Mouse (Mus musculus): ENCODE data around the gene Snu13. TPM values are rescaled to one million over a fixed set of nuclear protein-coding genes. Genes with fewer than 3 reads are reported as not detected.
A peak's percentile ranks its signal among the peaks of the same experiment; 100 is the strongest.

Snu13 gene
- polyA plus RNA-seq, 1 experiment from 2014 or later: 284 TPM

DNA sequence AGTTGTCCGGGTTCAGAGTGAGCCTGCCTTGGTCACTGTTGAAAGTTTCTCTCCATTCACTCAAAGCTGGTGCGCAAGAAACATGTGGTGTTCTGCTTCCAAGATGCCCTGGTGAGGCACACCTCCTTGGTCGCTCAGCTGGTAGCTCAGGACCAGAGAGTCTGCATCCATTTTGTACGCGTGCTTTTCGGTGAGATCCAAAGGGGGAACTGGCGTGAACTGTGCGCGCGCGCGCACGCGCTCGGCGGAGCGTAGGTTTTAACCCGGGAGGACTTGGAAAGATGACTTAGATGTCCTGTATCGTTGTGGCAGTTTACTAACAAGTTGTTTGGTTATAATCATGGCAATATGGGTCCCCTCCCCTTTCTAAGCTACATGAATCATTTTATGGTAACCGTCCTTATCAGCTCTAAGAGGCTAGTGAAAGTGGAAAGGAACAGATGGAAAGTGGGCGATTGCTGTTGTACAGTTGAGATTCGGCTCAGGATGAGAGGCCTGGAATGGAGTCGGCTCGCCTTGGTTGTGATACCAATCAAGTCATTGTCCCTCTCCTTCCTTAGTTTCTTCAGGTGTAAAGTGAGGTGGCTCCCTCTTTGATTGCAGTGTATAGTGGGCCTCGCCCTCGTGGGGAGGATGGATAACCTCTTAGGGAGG is 24.5 kb upstream of the Snu13 start:
- H3K4me1 ChIP-seq (ENCODE audit: control insufficient read depth, insufficient read depth, low read length): no peaks in the 10 kb centered on the region
- no peak overlapping the region for H3K4me2 ChIP-seq (replicated peaks; ENCODE audit: low read depth, low read length)
- no peak overlapping the region for H3K27ac ChIP-seq (ENCODE audit: low read length)
- H3K9ac ChIP-seq (replicated peaks; ENCODE audit: low read depth, low read length): no peak overlapping the region
- 90% methylated on average over 26 of the region's 26 CpGs for WGBS
- H3K4me3 ChIP-seq (ENCODE audit: low read depth, low read length): no peak overlapping the region
- H3K27me3 ChIP-seq (ENCODE audit: control insufficient read depth, insufficient read depth, low read length): peaks cover 9% of the 10 kb centered on the region
- no peaks in the 10 kb centered on the region for H3K36me3 ChIP-seq (ENCODE audit: control insufficient read depth, insufficient read depth, low read length)
- H3K9me3 ChIP-seq (ENCODE audit: control insufficient read depth, low read depth, low read length): no peaks in the 10 kb centered on the region
- no peak for ATAC-seq (ENCODE audit: insufficient number of reproducible peaks, insufficient read depth, low FRiP score, low read depth)

DNA sequence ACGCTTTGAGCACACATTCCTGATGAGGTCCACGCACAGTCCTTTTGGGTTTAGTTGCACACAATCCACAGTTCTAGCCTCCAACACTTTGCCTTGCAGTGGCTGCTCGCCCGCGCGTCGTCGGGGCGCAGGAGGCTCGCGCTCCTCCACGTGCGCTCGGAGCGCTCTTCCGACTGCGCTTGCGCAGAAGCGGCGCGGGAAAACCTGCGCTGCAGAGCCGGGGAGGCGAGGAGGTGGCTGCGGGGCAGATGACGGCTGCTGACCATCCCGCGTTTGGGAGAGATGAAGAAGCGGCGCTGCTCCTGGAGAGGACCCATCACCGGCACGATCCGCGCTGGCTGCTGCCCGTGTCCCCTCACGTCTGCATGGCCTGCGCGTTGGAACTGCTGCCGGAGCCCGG is 22.5 kb upstream of the Snu13 start, which contains the start of gene Mei1:
Mei1 (plus strand) TSS at position 99 of the 400 bp plus-strand sequence.
- no peak within 1 kb of the TSS for H3K9ac ChIP-seq (replicated peaks; ENCODE audit: low read depth, low read length)
- ATAC-seq (ENCODE audit: insufficient number of reproducible peaks, insufficient read depth, low FRiP score, low read depth): no peak

DNA sequence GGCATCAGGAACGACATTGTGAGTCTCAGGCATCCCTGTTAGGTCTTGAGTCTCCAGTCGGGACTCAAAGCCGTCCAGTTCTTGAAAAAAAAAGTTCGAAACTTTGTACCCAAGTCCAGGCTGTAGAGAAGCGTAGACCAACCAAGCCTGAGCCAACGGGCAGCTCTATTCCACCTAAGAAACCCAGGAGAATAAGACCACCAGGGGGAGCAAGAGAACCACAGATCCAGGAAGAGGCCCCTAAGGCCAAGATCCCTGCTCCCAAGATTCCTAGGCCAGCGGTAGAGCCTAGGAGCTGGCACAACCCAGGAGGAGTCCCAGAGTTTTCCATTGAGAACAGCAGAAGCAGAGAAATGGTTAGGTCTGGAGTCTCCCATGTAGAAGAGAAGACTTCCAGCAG is 18.1 kb upstream of the Snu13 start:
- H3K4me1 ChIP-seq (ENCODE audit: control insufficient read depth, insufficient read depth, low read length): no peaks in the 10 kb centered on the region
- H3K4me2 ChIP-seq (replicated peaks; ENCODE audit: low read depth, low read length): no peak overlapping the region
- H3K9ac ChIP-seq (replicated peaks; ENCODE audit: low read depth, low read length): no peak overlapping the region
- WGBS: 14% methylated on average over 7 of the region's 7 CpGs
- no peak overlapping the region for H3K27ac ChIP-seq (ENCODE audit: low read length)
- peaks cover 13% of the 10 kb centered on the region for H3K27me3 ChIP-seq (ENCODE audit: control insufficient read depth, insufficient read depth, low read length)
- no peaks in the 10 kb centered on the region for H3K36me3 ChIP-seq (ENCODE audit: control insufficient read depth, insufficient read depth, low read length)
- H3K9me3 ChIP-seq (ENCODE audit: control insufficient read depth, low read depth, low read length): no peaks in the 10 kb centered on the region
- no peak overlapping the region for H3K4me3 ChIP-seq (ENCODE audit: low read depth, low read length)
- no peak for ATAC-seq (ENCODE audit: insufficient number of reproducible peaks, insufficient read depth, low FRiP score, low read depth)

More for the DNA sequence above, 22.5 kb upstream of the Snu13 start, which contains the start of gene Mei1:
- Histone ChIP-seq H3K4me1 (ENCODE audit: control insufficient read depth, insufficient read depth, low read length) (no peaks in the 10 kb centered on the region), H3K27me3 (ENCODE audit: control insufficient read depth, insufficient read depth, low read length) (peaks cover 9% of the 10 kb centered on the region), H3K4me2 (replicated peaks; ENCODE audit: low read depth, low read length) (peak within 1 kb of the TSS; percentile 21), H3K9me3 (ENCODE audit: control insufficient read depth, low read depth, low read length) (no peaks in the 10 kb centered on the region), H3K27ac (ENCODE audit: low read length) (no peak within 1 kb of the TSS), H3K36me3 (ENCODE audit: control insufficient read depth, insufficient read depth, low read length) (no peaks in the 10 kb centered on the region), H3K4me3 (ENCODE audit: low read depth, low read length) (no peak within 1 kb of the TSS)
- 20% methylated on average over 40 of the region's 40 CpGs for WGBS

DNA sequence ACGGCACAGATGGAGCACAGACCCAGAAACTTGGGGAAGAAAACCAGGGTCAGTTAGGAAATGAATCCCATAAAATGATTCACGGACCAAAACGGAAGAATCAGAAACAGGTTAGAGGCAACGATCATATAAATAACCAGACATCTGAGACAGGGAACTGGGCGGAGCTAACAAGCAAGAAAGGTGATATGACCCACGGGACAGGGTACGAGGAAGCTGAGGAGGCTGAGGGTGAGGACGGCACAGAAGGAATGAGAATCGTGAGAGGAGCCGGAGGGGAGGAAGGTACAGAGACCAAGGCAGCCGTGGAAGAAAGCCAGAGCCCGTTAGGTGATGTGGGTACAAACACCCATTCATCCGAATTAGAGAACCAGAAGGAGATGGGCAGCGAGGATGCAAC is 16.5 kb upstream of the Snu13 start:
- Histone ChIP-seq H3K4me1 (ENCODE audit: control insufficient read depth, insufficient read depth, low read length) (no peaks in the 10 kb centered on the region), H3K27ac (ENCODE audit: low read length) (no peak overlapping the region), H3K4me2 (replicated peaks; ENCODE audit: low read depth, low read length) (no peak overlapping the region), H3K4me3 (ENCODE audit: low read depth, low read length) (no peak overlapping the region), H3K27me3 (ENCODE audit: control insufficient read depth, insufficient read depth, low read length) (peaks cover 7% of the 10 kb centered on the region; the same call in 1 of the 2 replicates), H3K36me3 (ENCODE audit: control insufficient read depth, insufficient read depth, low read length) (no peaks in the 10 kb centered on the region), H3K9ac (replicated peaks; ENCODE audit: low read depth, low read length) (no peak overlapping the region), H3K9me3 (ENCODE audit: control insufficient read depth, low read depth, low read length) (no peaks in the 10 kb centered on the region)
- no peak for ATAC-seq (ENCODE audit: insufficient number of reproducible peaks, insufficient read depth, low FRiP score, low read depth)
- 66% methylated on average over 14 of the region's 14 CpGs for WGBS

DNA sequence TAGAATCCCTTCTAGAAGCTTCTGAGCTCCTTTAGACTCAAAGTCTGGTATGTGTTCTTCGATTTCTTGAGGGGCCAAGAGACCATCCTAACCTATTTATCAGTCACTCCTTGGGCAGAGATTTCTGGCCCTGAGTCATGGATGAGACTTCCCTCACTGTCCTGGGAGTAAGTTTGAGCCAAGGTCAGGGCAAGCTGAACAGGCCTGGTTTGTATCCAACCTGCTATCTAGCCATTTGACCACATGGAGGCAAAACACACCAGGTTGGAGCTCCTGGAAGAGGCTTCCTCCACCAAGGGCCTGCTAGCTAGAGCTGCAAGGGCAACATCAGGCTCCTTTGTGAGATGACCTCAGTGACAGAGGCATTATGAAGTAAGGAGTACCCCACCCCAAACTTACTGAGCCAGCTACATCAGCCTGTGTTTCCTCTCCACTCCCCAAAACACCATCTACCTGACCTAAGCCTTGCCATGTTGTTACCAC is 11.4 kb upstream of the Snu13 start, which contains the start of gene 4930407I10Rik:
4930407I10Rik (plus strand) TSS at position 433 of the 483 bp plus-strand sequence.
- WGBS: 85% methylated on average over 1 of the region's 1 CpGs
- Histone ChIP-seq H3K4me1 (ENCODE audit: control insufficient read depth, insufficient read depth, low read length) (no peaks in the 10 kb centered on the region), H3K27me3 (ENCODE audit: control insufficient read depth, insufficient read depth, low read length) (0 out of 2 replicates have a peak, but pooled peaks cover 5% of the 10 kb centered on the region), H3K36me3 (ENCODE audit: control insufficient read depth, insufficient read depth, low read length) (no peaks in the 10 kb centered on the region), H3K9ac (replicated peaks; ENCODE audit: low read depth, low read length) (no peak within 1 kb of the TSS), H3K9me3 (ENCODE audit: control insufficient read depth, low read depth, low read length) (no peaks in the 10 kb centered on the region), H3K4me2 (replicated peaks; ENCODE audit: low read depth, low read length) (no peak within 1 kb of the TSS), H3K4me3 (ENCODE audit: low read depth, low read length) (no peak within 1 kb of the TSS), H3K27ac (ENCODE audit: low read length) (no peak within 1 kb of the TSS)
- ATAC-seq (ENCODE audit: insufficient number of reproducible peaks, insufficient read depth, low FRiP score, low read depth): no peak

DNA sequence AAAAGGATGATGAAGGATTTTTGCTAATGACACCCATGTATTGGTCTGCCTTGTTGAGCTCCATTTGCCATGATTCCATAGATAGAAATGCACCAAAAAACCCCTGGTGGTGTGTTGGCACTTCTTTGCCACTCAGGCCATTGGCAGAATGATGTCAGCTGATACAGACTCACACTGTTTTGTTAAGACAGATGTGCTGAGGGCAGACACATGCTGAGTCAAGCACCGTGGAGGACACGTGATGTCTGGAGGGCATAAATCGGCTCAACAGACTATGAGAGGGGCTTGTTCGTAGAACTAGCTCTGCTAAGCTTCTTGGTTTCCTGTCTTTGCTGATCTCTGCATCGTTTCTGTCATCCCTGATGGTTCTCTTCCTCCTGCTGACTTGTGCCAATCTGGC is 5.1 kb upstream of the Snu13 start:
- Histone ChIP-seq H3K4me1 (ENCODE audit: control insufficient read depth, insufficient read depth, low read length) (no peaks in the 10 kb centered on the region), H3K27me3 (ENCODE audit: control insufficient read depth, insufficient read depth, low read length) (no peaks in the 10 kb centered on the region), H3K4me3 (ENCODE audit: low read depth, low read length) (no peak overlapping the region), H3K9me3 (ENCODE audit: control insufficient read depth, low read depth, low read length) (no peaks in the 10 kb centered on the region), H3K36me3 (ENCODE audit: control insufficient read depth, insufficient read depth, low read length) (no peaks in the 10 kb centered on the region), H3K27ac (ENCODE audit: low read length) (no peak overlapping the region), H3K4me2 (replicated peaks; ENCODE audit: low read depth, low read length) (no peak overlapping the region), H3K9ac (replicated peaks; ENCODE audit: low read depth, low read length) (no peak overlapping the region)
- ATAC-seq (ENCODE audit: insufficient number of reproducible peaks, insufficient read depth, low FRiP score, low read depth): no peak
- WGBS: 72% methylated on average over 5 of the region's 5 CpGs

DNA sequence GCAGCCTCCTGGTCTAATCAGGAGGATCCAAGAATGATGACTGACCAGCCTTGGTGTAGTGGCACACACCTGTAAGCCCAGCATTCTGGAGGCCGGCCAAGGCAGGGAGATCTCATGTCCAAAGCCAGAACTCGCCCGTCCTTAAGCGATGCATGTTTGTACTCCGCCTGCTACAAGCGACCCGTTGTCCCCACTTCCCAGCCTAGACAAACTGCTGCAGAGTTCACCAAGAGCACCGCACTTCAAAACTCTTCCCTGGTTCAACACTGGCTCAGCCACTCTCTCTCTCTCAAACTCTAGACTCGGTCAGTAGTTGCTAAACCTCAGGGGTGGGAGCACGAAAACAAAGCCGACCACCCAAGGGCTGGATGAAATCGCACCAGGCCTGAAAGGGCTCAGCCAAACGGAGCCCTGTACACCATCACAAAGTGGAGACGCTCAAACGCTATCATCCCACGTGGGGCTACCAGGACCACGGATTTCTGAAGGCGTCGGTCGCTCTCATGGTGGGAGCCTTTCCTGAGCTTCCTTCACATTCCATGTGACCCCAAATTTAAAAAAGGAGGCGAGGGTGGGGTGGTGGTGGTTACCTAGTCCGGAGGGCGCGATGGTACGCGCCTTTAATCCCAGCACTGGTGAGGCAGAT is 1.0 kb downstream of the Snu13 start:
- Histone ChIP-seq H3K27me3 (ENCODE audit: control insufficient read depth, insufficient read depth, low read length) (no peaks in the 10 kb centered on the region), H3K9me3 (ENCODE audit: control insufficient read depth, low read depth, low read length) (no peaks in the 10 kb centered on the region), H3K9ac (replicated peaks; ENCODE audit: low read depth, low read length) (peak overlapping the region; percentile 90), H3K4me3 (ENCODE audit: low read depth, low read length) (peak overlapping the region; percentile 100), H3K4me2 (replicated peaks; ENCODE audit: low read depth, low read length) (peak overlapping the region; percentile 92), H3K4me1 (ENCODE audit: control insufficient read depth, insufficient read depth, low read length) (peaks cover 9% of the 10 kb centered on the region; the same call in 1 of the 2 replicates), H3K27ac (ENCODE audit: low read length) (no peak overlapping the region), H3K36me3 (ENCODE audit: control insufficient read depth, insufficient read depth, low read length) (peaks cover 14% of the 10 kb centered on the region)
- ATAC-seq (ENCODE audit: insufficient number of reproducible peaks, insufficient read depth, low FRiP score, low read depth): 0 out of 2 replicates have a peak, but pooled peaks have one; percentile 8
- WGBS: 2% methylated on average over 26 of the region's 26 CpGs

DNA sequence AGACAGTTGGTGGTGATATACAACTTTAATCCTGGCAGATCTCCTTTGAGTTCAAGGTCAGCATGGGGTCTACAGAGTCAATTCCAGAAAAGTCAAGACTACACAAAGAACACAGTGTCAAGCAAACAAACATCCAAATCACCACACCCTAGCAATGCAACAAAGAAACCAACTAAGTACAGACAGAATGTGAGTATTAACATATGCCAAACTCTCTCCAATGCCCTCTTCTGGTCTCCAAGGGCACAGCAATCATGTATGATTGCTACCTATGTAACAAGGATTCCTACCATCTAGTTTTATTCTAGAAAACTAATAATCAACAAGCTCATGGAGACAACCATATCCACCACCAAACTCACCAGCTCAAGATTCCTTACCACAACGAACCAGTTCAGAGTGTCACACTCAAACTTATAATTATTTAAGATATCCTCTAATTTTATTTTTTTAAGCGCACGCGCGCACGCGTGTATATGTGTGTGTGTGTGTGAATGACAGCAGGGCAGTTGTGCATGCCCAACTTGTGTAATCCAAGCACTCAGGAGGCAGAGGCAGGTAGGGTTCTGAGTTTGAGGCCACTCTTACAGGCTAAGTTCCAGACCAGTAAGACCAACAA is 3.1 kb downstream of the Snu13 start:
- Histone ChIP-seq H3K4me1 (ENCODE audit: control insufficient read depth, insufficient read depth, low read length) (peaks cover 9% of the 10 kb centered on the region; the same call in 1 of the 2 replicates), H3K9ac (replicated peaks; ENCODE audit: low read depth, low read length) (no peak overlapping the region), H3K36me3 (ENCODE audit: control insufficient read depth, insufficient read depth, low read length) (peaks cover 30% of the 10 kb centered on the region), H3K9me3 (ENCODE audit: control insufficient read depth, low read depth, low read length) (no peaks in the 10 kb centered on the region), H3K27me3 (ENCODE audit: control insufficient read depth, insufficient read depth, low read length) (no peaks in the 10 kb centered on the region), H3K4me2 (replicated peaks; ENCODE audit: low read depth, low read length) (no peak overlapping the region), H3K4me3 (ENCODE audit: low read depth, low read length) (no peak overlapping the region), H3K27ac (ENCODE audit: low read length) (no peak overlapping the region)
- no peak for ATAC-seq (ENCODE audit: insufficient number of reproducible peaks, insufficient read depth, low FRiP score, low read depth)
- WGBS: 98% methylated on average over 7 of the region's 7 CpGs

Measured in stomach, embryonic 14.5 days (tissue).